Mouse (Mus musculus): ENCODE measurements around the gene Stap1. TPM values are rescaled to one million over a fixed set of nuclear protein-coding genes. Genes with fewer than 3 reads are reported as not detected.

The Stap1 gene
- total RNA-seq (2021) = not detected
- long read RNA-seq, experiment 1 = 0 reads
- long read RNA-seq, experiment 2 = 0 reads

GRCm38 (mm10) chr5:86071538-86071937 lies at the start of gene Stap1:
TSS of gene Stap1 (plus strand) at chr5:86071746.
- no peak for DNase-seq (ENCODE audit: low spot score in 2 of 2)

GRCm38 (mm10) chr5:86029820-86030219 lies 41.7 kb upstream of the Stap1 start:
- DNase-seq (ENCODE audit: low spot score in 2 of 2) = no peak

- no peak for DNase-seq (ENCODE audit: low spot score in 2 of 2)
Observed at GRCm38 (mm10) chr5:86063501-86063900, 8.0 kb upstream of the Stap1 start.

GRCm38 (mm10) chr5:86065101-86065875 lies 6.3 kb upstream of the Stap1 start, which contains the start of gene Cenpc1:
TSS of gene Cenpc1 (minus strand) at chr5:86065583.
- peak; percentile 89 to 97 for DNase-seq (ENCODE audit: low spot score in 2 of 2)

- no peak for DNase-seq (ENCODE audit: low spot score in 2 of 2)
Observed at GRCm38 (mm10) chr5:86065876-86066550, 5.5 kb upstream of the Stap1 start.

- DNase-seq (ENCODE audit: low spot score in 2 of 2) = peak; percentile 85 to 90
Observed at GRCm38 (mm10) chr5:86066551-86066929, 5.0 kb upstream of the Stap1 start.

GRCm38 (mm10) chr5:86068451-86068850 lies 3.1 kb upstream of the Stap1 start:
- DNase-seq (ENCODE audit: low spot score in 2 of 2) = no peak

- no peak for DNase-seq (ENCODE audit: low spot score in 2 of 2)
Observed at GRCm38 (mm10) chr5:86069121-86069520, 2.4 kb upstream of the Stap1 start.

GRCm38 (mm10) chr5:86072756-86073386 lies 1.3 kb downstream of the Stap1 start:
- DNase-seq (ENCODE audit: low spot score in 2 of 2) = no peak

GRCm38 (mm10) chr5:86078720-86079334 lies 7.3 kb downstream of the Stap1 start:
- no peak for DNase-seq (ENCODE audit: low spot score in 2 of 2)

- no peak for DNase-seq (ENCODE audit: low spot score in 2 of 2)
Observed at GRCm38 (mm10) chr5:86083987-86084386, 12.4 kb downstream of the Stap1 start.

- DNase-seq (ENCODE audit: low spot score in 2 of 2) = no peak
Observed at GRCm38 (mm10) chr5:86084979-86085378, 13.4 kb downstream of the Stap1 start.

GRCm38 (mm10) chr5:86086751-86087150 lies 15.2 kb downstream of the Stap1 start:
- no peak for DNase-seq (ENCODE audit: low spot score in 2 of 2)

- no peak for DNase-seq (ENCODE audit: low spot score in 2 of 2)
Observed at GRCm38 (mm10) chr5:86094754-86095153, 23.2 kb downstream of the Stap1 start.

GRCm38 (mm10) chr5:86098988-86099387 lies 27.4 kb downstream of the Stap1 start:
- no peak for DNase-seq (ENCODE audit: low spot score in 2 of 2)

- no peak for DNase-seq (ENCODE audit: low spot score in 2 of 2)
Observed at GRCm38 (mm10) chr5:86100621-86101020, 29.1 kb downstream of the Stap1 start.

GRCm38 (mm10) chr5:86102176-86102575 lies 30.6 kb downstream of the Stap1 start:
- no peak for DNase-seq (ENCODE audit: low spot score in 2 of 2)

GRCm38 (mm10) chr5:86106610-86107009 lies 35.1 kb downstream of the Stap1 start:
- no peak for DNase-seq (ENCODE audit: low spot score in 2 of 2)

- no peak for DNase-seq (ENCODE audit: low spot score in 2 of 2)
Observed at GRCm38 (mm10) chr5:86111074-86111473, 39.5 kb downstream of the Stap1 start.

- no peak for DNase-seq (ENCODE audit: low spot score in 2 of 2)
Observed at GRCm38 (mm10) chr5:86113037-86113436, 41.5 kb downstream of the Stap1 start.

- no peak for DNase-seq (ENCODE audit: low spot score in 2 of 2)
Observed at GRCm38 (mm10) chr5:86113997-86114396, 42.5 kb downstream of the Stap1 start.

All from layer of hippocampus, postnatal 14 days (tissue).